Mouse (Mus musculus) megakaryocyte-erythroid progenitor cell, adult 5-6 weeks (primary cell): ENCODE data around the gene Il12rb1. TPM values are rescaled to one million over a fixed set of nuclear protein-coding genes. Genes with fewer than 3 reads are reported as not detected.

ENCODE experiments used
- ATAC-seq: replicated peaks from 2 replicates; pipeline ENCODE4 v1.8.0; 2016; ENCODE audit warnings: mild to moderate bottlenecking, inconsistent platforms; ENCODE audit not compliant: severe bottlenecking, poor library complexity, low FRiP score, low TSS enrichment
- total RNA-seq, 2 experiments: library from RNA; stranded (forward) in 1 of 2; stranded (reverse) in 1 of 2; fragments of 200-1000, 215-1000 nt in 1 of 2; fragments of >200 nt in 1 of 2; fragmentation: Nextera tagmentation in 1 of 2; gene quantifications; 2 replicates each; pipeline ENCODE4 v1.2.3; 2014 to 2017

The Il12rb1 gene
- total RNA-seq, 2 experiments from 2014 or later = 0.31 to 2.0 TPM

DNA sequence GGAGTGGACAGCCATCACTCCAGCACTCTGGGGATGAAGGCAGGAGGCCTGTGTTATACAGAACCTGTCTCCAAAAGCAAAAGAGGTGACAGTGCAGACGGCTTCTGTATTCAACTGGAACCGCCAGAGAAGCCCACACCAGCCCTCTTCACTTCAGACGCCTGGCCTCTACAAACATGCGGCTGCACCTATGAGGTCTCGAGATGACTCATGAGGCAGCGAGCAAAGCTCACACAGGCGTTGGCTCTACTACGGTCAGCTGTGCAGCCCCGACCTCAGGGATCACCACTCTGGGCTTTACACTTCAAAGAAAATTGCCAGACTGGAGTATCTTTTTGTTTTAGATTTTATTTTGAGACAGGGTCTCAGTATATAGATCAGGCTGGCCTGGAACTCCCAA lies 35.4 kb upstream of the Il12rb1 start:
- ATAC-seq = no peak

DNA sequence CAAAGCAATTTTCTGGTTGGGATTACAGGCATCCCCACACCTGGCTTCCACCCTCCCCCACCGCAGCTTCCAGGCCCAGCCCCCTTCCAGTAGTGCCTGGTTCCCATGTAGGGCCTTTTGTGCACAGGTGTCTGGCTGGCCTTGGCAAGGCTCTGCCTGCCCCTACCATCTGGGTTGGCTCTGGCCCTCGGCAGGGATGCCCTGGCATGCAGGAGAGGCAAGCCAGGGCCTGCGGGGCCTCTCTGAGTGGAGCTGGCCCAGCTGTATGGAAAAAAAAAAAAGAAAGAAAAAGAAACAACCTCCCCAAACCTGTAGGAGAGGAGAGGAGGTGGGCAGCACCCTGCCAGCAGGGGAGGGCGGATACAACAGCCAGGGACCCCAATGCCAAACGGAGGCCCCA lies 34.8 kb upstream of the Il12rb1 start:
- ATAC-seq = no peak

DNA sequence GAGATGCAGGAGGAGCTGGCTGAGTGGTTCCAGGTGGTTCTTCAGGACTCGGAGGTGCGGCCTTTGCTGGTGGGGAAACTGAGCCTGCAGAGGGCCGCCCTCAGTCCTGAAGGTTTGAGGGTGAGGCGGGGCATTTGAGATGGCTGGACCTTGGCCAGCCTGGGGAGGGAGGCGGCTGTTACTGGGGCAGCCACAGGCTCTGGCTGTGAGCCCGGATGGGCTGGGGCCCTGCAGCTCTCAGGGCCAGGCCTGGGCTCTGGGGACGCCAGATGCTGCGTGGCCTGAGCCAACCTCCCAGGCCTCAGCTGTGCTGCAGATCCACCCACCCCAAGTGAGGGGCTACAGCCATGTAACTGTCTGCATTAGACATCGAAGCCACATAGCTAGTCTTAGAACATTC lies 34.4 kb upstream of the Il12rb1 start:
- ATAC-seq = peak; percentile 16; the same call in 1 of the 2 replicates

DNA sequence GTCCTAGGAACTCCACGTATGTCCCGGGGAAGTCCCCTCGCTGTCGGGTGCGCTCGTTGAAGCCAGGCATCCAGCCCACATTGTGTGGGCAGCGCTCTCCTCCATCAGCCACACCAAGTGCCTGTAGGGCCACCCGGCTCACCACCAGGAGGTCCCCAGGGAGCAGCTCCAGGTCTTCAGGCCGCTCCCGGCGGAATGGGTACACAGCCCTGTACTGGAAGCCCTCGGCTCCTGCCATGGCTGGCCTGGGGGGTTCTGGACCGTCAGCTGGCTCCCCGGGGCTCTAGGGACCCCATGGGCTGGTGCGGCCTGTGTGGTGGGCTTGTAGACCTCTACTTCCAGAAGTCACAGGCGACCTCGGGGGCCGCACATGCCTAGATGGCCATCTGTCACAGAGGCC lies 33.5 kb upstream of the Il12rb1 start:
- no peak for ATAC-seq

DNA sequence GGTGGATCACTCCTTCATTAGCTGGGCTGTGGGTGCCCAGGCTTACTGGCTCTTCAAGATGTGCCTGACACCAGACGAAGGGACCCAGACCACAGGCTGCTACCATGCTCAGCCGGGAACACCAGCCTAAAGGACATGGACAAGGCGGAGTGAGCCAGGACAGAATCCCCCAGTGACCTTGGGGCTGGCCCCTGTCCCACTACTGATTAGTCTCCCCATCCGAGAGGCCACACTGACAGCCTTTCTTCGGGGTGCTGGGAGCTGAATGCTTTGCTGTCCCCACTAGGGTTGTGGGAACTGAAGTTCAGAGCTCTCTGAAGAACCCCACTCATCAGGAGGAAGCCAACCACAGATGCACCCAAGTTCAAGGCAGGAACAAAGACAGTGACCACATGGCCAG lies 33.0 kb upstream of the Il12rb1 start:
- ATAC-seq = no peak

DNA sequence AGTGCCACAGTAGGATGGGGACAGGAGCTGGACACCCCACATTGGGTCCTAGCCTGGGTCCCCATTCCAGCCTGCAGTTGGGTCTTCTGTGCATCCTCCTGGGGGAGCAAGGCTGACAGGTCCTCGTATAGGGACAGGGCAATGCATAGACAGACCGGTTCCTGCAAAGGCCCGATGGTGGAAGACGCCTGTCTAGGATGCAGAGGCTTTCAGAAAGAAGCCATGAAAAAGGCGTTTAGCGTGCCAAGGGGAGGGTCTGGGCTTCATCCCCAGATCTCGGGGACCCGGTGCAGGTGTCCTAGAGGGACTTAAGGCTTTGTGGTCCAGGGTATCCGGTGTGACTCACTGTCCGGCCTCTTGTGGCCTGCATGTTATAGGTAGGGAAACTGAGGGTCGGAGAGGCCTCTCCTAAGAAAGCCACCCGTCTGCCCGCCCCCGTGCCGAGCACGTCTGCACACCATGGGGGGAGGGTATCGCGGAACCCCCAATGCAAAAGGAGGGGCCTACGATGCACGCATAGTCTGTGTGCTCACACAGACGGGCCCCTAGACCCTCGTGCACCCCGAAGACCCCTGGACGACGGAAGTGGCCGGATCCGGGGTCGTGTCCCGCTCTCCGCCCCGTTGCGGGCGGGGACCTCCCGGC lies 32.3 kb upstream of the Il12rb1 start:
- ATAC-seq = no peak

DNA sequence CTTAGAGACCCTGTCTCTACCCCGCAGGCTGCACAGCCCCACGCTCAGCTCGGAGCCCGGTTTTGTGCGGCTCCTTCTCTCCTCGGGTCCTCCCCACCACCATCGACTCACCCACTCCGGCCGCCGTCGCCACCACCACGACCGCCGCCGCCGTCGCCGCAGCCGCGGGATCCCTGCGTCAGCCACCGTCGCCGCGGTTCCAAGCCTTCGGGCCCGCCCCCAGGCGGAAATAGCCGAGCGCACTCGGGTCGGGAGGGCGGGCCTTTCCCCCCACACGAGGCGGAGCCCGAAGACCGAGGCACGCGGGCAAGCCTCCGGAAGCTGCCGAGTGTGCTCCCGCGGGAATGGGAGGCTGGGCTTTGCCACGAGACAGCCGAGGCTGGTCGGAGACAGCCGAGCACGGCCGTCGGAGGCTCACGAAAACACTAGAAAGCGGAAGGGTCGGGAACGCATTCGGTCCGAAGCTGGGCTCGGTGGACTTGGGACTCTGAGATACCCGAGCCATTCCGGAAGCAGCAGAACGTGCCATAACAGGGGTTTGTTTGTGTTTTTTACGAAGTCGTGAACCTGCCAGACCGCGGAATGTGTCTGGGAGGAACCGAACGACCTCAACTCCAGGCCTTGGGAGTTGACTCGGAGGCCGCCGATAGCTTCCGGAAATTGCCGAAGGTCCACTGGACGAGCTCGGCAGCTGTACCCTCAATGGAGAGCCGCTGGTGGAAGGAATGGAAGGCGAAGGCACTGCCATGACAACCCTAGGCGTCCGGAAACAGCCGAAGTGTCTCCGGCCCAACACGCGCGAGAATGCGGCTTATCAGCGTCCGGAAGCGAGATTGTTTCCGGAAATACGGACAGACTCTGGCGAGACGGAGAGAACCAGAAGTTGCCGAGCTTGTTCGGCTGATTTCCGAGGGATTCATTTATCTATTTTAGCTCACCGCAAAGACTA lies 31.5 kb upstream of the Il12rb1 start, which contains the start of gene Pik3r2:
Pik3r2 (minus strand) TSS at position 218 of the 949 bp plus-strand sequence.
- peak; percentile 78 for ATAC-seq

DNA sequence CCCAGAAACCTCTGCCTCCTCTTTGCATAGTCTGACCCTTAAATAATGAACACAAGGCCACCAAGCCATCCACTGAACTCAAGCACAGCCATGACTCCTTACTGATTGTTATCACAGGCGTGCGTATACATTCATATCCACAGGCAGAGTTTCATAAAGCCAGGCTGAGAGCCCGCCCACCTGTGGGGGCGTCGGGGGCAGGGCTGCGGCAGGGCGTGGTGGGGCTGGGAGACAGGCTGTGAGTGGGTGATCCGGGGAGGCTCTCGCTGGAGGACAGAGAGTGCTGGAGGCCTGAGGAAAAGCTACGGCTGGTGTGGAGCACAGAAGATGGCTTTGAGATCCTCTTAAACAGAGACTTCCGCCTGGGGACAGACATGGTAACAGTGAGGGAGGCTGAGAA lies 28.2 kb upstream of the Il12rb1 start:
- ATAC-seq = no peak

DNA sequence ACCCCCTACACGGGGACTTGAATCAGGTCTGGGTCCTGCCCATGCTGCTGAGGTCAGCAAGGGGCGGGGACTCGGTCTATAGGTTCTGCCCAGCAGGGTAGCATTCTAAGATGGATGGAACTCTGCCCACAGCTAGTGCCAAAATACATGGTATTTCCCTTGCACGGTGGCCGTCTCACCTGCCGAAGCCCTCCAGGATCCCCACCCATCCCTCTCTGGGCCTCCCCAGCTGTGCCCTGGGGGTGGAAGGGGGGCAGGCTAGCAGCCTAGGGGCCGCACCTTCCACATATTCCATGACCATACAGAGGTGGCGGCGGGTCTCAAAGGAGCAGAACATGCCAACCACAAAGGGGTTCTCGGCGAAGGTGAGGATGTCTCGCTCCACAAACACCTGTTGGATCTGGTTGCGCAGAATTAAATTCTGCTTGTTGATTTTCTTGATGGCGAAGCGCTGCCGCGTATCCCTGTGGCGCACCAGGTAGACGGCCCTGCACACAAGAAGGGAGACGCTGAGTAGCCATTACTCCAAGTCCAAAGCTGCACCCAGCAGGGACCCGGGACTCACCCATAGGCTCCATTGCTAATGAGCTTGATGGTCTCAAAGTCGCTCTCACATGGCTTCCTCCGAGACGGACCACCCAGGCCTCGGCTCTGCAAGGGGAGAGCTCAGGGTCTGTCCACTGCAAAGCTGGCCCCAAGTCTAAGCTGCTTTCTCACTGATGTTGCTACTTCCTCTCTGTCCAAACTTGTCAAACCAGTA lies 21.8 kb upstream of the Il12rb1 start:
- no peak for ATAC-seq

DNA sequence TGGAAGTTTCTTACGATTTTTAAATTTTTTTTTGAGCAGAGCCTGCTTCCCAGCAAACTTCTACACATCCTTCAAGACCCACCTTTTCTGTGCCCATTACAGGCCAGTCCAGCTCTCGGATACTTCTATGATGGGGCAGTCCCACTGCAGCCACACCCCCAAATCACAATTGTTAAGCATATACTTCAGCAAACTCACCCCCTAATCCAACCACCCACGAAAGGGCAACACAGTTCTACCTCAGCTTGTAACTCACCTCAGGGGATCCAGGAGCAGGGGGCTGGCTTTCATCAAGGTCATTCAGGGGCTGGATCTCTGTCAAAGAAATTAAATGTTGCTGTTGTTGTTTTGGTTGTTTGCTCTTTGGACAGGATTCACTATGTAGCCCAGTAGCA lies 21.2 kb upstream of the Il12rb1 start:
- ATAC-seq = no peak

DNA sequence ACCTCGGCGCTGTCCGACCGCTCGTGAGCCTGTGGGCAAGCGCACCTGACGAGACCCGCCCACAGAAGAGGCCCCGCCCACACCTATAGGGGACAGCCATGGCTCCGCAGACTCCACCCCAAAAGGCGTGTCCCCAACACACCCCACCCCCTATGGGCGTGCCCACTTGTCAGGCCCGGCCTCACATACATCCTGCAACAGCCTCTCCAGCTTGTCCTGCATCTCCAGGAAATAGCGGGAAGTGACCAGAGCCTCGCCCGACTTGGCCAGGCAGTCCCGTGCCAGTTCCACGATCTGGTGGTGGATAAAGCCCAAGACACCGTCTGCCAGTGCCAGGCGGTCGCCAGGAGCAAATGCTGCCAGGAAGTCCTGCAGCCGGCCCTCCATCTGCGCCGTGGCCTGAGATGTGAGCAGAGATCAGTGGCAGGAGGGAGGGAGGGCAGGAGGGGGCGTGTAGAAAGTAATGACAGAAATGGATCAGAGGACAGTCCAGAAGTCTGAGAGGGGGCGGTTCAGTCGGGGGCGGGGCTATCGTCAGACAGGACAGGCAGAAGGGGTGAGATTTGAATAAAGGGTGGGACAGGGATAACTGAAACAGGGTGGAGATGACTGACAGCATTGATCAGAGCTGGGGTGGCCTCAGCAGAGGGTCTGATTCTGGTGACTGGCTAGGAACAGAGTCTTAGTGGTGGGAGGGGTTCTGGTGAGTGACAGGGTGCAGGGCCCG lies 20.1 kb upstream of the Il12rb1 start:
- no peak for ATAC-seq

DNA sequence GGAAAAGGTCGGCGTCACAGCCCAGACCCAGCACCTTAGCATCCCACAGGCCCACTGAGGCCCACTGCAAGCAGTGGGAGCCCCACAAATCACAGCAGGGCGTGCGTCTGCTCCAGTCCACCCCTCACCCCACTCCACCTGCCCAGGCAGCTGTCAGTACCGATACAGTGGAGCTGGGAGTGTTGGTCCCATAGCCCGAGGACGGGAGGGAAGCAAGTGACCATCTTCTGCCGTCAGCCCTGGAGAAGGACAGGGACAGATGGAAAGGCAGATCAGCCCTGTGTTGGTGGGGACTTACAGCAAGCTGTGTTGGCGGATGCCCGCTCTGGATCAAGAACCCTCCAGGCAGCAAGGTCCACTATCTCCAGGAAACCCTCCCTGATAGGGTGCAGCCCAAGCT lies 19.2 kb upstream of the Il12rb1 start:
- ATAC-seq = no peak

DNA sequence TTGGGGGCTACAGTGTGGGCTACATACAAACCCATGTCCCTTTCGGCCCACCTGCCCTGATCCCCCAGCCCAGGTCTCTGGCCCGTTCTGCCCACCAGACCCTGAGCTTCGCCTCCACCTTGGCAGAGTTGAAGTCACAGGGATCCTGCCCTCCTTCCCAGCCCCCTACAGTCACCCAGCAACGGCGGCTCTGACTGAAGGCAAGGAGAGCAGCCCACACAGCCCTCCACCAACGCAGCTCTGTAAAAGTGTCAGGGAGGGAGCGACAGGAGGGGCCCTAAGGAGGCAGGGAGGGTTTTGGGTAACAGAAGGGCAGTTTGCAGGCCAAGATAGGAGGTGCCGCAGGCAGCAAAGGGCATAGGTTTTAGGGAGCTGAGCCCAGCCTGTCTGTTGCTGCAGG lies 17.4 kb upstream of the Il12rb1 start:
- ATAC-seq = no peak

DNA sequence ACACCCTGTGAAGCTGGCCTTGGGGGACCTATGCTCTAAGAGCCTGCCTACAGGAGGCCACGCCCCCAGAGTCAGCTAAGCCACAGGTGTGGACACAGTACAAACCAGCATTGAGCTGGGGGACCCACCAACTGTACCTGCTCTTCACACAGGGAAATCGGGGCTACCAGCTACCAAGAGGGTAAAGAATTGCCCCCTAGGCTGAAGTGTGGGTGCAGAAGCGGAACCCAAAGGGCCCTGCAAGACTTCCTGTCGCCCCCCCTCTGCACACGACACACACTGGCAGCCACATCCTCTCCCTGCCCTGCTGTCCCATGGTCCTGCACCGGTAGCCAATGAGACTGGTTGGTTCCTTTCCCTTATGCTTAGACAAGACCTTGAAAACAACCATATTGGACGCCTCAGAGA lies 17.0 kb upstream of the Il12rb1 start:
- ATAC-seq = peak; percentile 27; the same call in 1 of the 2 replicates

DNA sequence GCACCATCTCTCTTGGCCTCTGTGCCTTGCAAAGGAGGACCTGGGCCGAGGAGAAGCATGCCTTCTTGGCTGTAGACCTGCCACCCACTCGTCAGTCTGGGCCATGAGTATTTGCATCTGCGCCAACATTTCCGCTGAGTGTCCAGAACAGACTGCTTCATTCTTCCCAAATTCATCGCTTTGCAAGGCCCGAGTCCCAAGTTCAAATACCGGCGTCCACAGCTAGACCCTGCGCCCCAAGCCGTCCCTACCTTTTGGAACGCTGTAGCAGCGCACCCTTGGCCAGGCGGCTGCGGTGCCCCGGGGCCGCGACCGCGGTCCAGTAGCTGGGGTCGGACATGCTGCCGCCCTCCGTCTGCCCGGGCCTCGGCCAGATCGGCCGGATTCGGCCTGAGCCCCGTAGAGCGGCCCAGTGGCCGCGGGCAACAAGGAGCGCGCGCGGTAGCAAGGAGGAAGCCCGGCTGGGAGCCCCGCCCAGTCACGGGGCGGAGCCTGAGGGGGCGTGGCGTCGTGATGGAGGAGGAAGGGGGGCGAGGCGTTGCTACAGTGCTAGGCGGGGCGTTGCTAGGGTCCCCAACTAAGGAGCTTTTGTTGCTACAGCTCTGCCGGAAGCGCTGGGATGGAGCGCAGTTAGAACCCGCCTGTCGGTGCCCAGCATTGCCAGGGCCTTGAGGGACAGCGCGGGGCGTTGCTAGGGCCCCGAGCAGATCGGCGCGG lies 16.1 kb upstream of the Il12rb1 start:
- ATAC-seq = peak; percentile 68

DNA sequence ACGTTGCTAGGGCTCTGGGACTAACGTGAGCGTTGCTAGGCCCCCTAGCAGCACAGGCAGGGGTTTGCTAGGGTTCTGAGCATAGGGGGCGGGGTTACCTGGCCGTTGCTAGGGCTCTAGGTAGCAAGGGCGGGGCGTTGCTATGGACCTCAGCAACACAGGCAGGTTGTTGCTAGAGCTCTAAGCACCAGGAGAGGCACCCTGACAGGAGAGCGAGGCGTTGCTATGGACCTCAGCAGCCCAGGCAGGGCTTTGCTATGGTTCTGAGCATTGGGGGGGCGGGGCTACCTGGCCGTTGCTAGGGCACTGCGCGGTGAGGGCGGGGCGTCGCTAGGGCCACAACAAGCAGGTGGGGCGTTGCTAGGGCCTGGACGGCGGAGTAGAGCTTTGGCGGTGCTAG lies 15.5 kb upstream of the Il12rb1 start:
- peak; percentile 16 for ATAC-seq

DNA sequence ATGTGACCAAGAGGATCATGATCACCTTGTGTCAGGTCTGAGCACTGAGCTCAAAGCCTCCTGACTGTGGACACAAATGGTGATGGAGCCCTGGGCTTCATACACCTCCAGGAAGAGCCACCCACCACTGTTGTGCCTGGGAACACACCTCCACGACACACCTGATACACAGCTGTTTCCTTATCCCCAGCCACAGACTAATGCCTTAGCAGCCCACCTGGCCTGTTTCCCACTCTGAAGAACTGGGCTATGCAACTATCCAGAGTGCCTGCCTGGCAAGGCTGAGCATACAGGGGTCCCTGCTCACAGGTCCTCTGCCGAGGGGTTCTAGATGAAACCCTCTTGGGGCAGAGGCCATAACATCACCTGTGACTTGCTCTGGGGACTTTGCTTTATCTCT lies 14.0 kb upstream of the Il12rb1 start:
- no peak for ATAC-seq

DNA sequence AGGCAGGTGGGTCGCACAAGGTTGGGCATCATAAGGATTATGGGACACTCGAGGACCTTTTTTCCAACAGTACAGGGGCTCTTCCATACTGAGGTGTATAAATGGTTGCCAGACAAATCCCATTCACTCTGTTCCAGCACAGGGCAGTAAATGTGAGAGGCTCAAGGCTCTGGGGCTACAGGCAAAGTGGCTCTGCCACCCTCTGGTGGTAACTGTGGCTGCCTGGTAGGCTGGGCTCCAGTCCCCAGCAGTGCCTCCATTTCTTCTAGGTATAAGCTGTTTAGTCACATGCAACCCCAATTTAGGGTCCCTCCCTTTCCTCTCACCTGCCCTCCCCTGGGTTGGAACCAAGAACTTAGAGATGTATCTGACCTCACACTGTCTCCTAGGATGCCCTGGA lies 12.9 kb upstream of the Il12rb1 start:
- no peak for ATAC-seq
